Mouse (Mus musculus) cortical plate, adult 2 months (tissue): ENCODE data around the gene Fgfr2.

Source experiments
- CTCF ChIP-seq: fragments of 200-500 bp; IDR thresholded peaks from 2 replicates; pipeline ENCODE4 v1.5.1; 2011; ENCODE audit warnings: mild to moderate bottlenecking, control low read depth, low read length; ENCODE audit not compliant: insufficient read depth; ENCODE audit errors: extremely low read depth
- POLR2A ChIP-seq: fragments of 200-500 bp; IDR thresholded peaks from 2 replicates; pipeline ENCODE4 v1.6.1; 2011; ENCODE audit warnings: mild to moderate bottlenecking, low read length, control low read depth; ENCODE audit not compliant: insufficient read depth; ENCODE audit errors: extremely low read depth

DNA sequence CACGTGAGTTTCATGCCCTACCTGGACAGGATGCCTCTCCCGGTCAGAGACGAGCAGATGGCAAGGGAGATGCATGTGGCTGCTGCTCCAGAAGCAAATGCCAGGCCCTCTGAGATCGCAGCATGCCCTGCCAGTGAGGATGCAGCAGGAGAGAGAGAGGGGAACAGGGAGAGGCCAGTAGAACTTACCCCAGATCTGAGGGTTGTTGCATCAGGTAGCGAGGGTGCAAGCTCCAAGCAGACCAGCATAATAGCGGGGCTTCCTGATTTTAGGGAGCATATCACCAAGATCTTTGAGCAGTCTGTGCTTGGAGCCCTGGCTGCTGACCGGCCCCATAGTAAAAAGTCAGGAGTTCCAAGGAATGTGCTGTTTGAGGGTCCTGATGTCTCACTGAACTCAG, 2497.8 kb downstream of the Fgfr2 start:
- no peak for TF ChIP-seq POLR2A
- TF ChIP-seq CTCF, result no peak
